Mouse (Mus musculus) hematopoietic multipotent progenitor cell, adult 10-12 weeks (in vitro differentiated cells): ENCODE measurements around the gene Bpifb4. TPM values are rescaled to one million over a fixed set of nuclear protein-coding genes. Genes with fewer than 3 reads are reported as not detected.

Source experiments
- polyA plus RNA-seq: library from polyadenylated mRNA; stranded (reverse); fragments of >175 nt; gene quantifications from 2 replicates; pipeline ENCODE4 v1.2.3, GENCODE M21; 2012; ENCODE audit warnings: low replicate concordance

The Bpifb4 gene
- polyA plus RNA-seq, result not detected in 2 replicates

GRCm38 (mm10) chr2:153937843-153938242 lies at the start of gene Bpifb4:
Gene Bpifb4, plus strand, starts transcription at chr2:153938212.

GRCm38 (mm10) chr2:153900088-153900487 lies 37.9 kb upstream of the Bpifb4 start, which contains the start of gene Bpifb6:
Gene Bpifb6, plus strand, starts transcription at chr2:153900388.

GRCm38 (mm10) chr2:153917930-153918329 lies 20.1 kb upstream of the Bpifb4 start, which contains the start of gene Bpifb3:
Gene Bpifb3, plus strand, starts transcription at chr2:153918230.

GRCm38 (mm10) chr2:153974582-153974981 lies 36.6 kb downstream of the Bpifb4 start, which contains the start of gene Bpifa6:
Gene Bpifa6, plus strand, starts transcription at chr2:153974945.

GRCm38 (mm10) chr2:154007965-154008364 lies 70.0 kb downstream of the Bpifb4 start, which contains the start of gene Bpifa2:
Gene Bpifa2, plus strand, starts transcription at chr2:154008265.

Other genes starting within 250 kb of the Bpifb4 start
- not detected in 2 replicates for gene Dnmt3c, start 241.6 kb upstream of the Bpifb4 start, polyA plus RNA-seq
- 2.0 and 4.0 TPM in 2 replicates for gene Mapre1, start 196.9 kb upstream of the Bpifb4 start, polyA plus RNA-seq
- gene Efcab8, start 158.3 kb upstream of the Bpifb4 start, polyA plus RNA-seq, result 0.30 and 0.46 TPM in 2 replicates
- not detected in 2 replicates for gene Sun5, start 67.1 kb upstream of the Bpifb4 start, polyA plus RNA-seq
- gene Bpifb2, start 63.2 kb upstream of the Bpifb4 start, polyA plus RNA-seq, result not detected in 2 replicates
- not detected in 2 replicates for gene Bpifb6, start 37.8 kb upstream of the Bpifb4 start, polyA plus RNA-seq
- not detected in 2 replicates for gene Bpifb3, start 20.0 kb upstream of the Bpifb4 start, polyA plus RNA-seq
- gene Bpifa6, start 36.7 kb downstream of the Bpifb4 start, polyA plus RNA-seq, result not detected in 2 replicates
- not detected in 2 replicates for gene Bpifa2, start 70.1 kb downstream of the Bpifb4 start, polyA plus RNA-seq
- gene Bpifa3, start 192.1 kb downstream of the Bpifb4 start, polyA plus RNA-seq, result not detected in 2 replicates
- gene Bpifa1, start 204.7 kb downstream of the Bpifb4 start, polyA plus RNA-seq, result not detected in 2 replicates
- not detected in 2 replicates for gene Bpifa5, start 224.4 kb downstream of the Bpifb4 start, polyA plus RNA-seq